Mouse (Mus musculus) ovary, postnatal 36 days (tissue): Measurements from ENCODE around the gene Fam205a3.
"Not testable (repeated sequence)": the region's sequence is repeated elsewhere in the genome, so short reads cannot be mapped to it uniquely, and the experiment has no call there.

Source experiments
- DNase-seq: peaks from one replicate; pipeline ENCODE4 v3.0.0; 2022; ENCODE audit warnings: low spot score, mixed read lengths

Fam205a3 gene

DNA sequence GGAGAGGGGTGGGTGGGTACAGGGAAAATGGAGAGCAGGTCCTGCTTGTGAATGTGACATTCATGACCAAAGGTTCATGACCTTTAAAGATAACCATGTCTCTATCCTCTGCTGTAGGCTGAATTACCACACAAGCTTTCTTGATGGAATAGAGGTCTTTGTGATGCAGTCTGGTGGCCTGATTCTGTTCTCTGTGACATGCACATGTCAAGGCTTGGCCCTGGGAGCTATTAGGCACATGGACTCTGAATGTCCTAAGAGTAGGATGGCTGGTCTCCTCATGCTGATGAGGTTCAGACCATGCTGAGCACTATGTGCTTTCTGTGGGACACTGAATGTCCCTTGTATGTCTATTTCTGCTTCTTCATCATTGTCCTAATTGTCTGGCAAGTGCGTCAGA, at the start of gene Fam205a3:
Gene Fam205a3 (plus strand): TSS at position 301 of the 400 bp plus-strand sequence.
- DNase-seq: not testable (repeated sequence)

DNA sequence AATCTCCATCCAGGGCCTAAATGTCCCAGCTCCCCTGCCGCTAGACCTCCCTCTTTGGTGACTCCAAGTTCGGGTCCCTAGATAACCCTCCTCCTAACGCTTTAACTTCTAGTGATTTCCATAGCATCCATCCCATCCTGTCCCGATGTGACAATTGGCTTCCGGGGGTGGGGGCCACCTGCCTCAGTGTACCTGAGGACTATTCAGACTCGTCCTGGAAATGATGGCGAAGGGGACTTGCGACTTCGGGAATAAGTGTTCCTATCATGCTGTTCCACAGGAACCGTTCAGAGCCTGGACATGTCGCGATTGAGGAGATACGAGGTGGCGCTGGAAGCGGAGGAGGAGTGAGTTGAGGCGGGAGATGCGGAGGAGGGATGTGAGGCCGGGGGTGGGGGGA, 24.2 kb upstream of the Fam205a3 start, which contains the start of gene Gm21953:
Gene Gm21953 (plus strand): TSS at position 301 of the 400 bp plus-strand sequence.
- DNase-seq: not testable (repeated sequence)
